Mouse (Mus musculus): ENCODE measurements around the gene 6430550D23Rik. TPM values are rescaled to one million over a fixed set of nuclear protein-coding genes. Genes with fewer than 3 reads are reported as not detected.
"Not testable (repeated sequence)": the region's sequence is repeated elsewhere in the genome, so short reads cannot be mapped to it uniquely, and the experiment has no call there.

6430550D23Rik gene
- total RNA-seq, 2 experiments from 2014 or later, result 0.26 to 0.66 TPM

DNA sequence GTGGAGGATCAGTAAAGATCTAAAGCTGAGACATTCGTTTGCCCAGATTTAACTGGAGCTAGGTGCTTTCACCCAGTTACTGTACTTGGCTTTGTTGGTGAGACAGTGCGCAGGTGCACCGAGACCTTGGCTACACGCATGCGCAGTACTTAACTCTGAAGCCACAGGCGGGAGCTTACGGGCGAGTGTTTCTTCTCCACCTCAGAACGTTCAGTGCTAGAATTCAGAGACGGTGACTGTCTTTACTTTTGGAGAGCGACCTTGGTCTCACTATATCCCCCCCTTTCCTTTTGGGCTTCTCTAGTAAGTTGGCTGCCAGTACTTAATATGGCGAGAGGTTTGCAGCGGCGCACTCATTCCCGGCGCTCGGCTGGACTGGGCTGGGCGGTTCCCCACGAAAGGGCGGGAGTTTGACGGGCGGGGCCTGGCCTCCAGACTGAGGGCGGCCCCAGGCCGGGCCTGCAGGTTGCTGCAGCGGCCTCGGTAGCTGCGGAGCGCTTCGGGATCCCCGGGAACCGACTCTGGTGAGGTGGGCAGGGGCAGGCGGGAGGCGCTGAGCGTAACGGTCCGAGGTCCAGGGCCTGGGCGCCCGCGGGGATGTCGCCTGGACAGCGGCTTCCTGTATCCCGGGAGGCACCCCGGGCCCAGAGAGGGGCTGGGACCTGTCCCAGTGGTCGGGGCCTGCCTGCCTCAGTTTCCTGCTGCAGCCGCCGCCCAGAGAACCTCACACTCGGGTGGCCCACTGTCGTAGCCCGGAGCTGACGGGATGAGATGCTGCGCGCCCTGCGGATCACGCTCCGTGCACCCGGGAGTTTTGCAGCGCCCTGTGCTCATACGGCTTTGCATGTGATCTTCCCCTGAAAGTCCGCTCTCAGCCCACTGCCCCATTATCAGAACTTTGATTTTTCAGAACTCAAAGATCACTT lies 51.4 kb downstream of the 6430550D23Rik start, which contains the start of gene Cep250:
Gene Cep250, plus strand, starts transcription at position 325 of the 926 bp plus-strand sequence.
- peak; percentile 91 for DNase-seq
- intact Hi-C loops (cut with DNase I), result no loop called here

DNA sequence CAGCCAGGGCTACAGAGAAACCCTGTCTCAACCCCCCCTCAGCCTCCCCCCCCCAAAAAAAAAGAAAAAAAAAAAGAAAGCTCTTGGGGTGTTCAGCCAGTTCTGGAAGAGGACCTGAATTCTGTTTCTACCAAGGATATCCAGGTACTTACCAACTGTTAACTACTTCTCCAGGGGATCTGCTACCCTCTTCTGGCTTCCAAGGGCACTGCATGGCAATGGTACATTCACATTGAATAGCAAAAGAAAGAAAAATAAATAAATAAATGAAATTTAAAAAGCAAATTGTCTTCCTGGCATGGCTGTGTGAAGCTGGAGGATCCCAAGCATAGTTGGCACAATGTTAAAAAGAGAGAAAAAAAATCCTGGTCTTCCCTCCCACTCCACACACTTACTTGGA lies 55.8 kb downstream of the 6430550D23Rik start:
- peak; percentile 32 to 62 for DNase-seq
- intact Hi-C loops (cut with DNase I), result no loop called here

DNA sequence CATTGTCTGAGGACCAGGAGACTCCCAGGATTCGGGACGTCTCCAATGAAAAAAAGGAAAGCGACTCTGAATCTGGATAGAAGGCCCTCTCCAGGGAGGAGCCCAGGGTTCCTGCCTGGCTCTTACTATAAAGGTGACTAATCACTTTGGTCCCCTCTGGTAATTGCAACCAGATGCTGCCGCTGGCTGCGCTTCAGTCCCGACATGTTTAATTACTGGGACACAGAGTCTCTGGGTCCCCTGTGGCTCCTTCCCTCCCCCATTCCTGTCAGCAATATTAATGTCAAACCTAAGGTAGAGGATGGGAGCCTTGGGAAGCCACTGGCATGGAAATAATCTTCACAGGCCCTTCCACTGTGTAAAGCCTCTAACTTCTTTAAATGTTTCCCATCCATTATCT lies 58.4 kb downstream of the 6430550D23Rik start:
- DNase-seq, result no peak
- intact Hi-C loops (cut with DNase I), result loop anchor here (10.0 kb wide), 1 partner anchor 255 kb away; the partner anchor contains the start of gene Trpc4ap

DNA sequence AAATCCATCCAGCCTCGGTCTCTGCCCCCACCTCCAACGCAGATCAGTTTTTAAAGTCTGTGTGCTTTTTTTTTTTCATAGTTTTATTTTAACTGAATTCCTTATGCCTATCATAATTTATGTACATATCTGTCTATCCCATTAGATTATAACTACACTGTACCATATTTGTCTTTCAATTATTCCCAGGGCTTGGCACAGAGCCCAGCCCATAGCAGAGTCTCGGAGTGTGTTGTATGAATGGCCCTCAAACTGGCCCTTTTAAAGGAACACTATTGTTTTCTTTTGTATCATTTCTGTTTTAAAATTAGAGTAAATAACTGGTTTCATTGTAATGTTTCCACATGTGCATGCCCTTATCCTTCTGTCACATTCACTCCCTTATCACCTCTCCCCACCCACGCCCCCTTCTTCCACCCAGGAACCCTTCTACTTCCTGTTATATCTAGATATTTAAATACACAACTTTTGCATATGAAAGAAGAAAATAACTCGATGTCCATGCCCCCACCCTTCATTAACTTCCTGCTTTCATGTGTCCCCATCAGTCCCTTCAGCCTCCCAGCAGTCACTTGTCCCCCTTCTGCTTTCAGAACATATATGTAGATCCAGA lies 60.3 kb downstream of the 6430550D23Rik start:
- intact Hi-C loops (cut with DNase I), result loop anchor here (10.0 kb wide), 1 partner anchor 253 kb away; the partner anchor contains the start of gene Trpc4ap
- no peak for DNase-seq

DNA sequence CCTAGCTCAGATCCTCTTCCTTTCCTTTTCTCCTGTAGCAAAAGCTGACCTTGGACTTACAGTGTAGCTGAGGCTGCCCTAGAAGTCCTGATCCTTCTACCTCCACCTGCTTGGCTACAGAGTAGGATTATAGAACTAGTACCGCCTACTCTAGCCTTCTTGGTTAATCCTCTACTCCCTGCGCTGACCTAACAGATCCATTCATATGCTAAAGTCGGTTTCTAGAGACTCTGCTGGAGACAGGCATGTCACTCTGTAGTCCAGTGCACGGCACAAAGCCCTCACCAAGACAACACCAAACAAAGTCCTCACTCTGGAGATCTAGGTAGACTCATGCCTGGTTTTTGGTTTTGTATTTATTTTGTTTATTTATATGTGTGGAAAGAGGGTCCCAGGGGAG lies 61.3 kb downstream of the 6430550D23Rik start:
- intact Hi-C loops (cut with DNase I), result loop anchor here (1.0 to 10.0 kb wide), 2 partner anchors 98 to 252 kb away; partner anchors contain the start of gene Trpc4ap
- no peak for DNase-seq

DNA sequence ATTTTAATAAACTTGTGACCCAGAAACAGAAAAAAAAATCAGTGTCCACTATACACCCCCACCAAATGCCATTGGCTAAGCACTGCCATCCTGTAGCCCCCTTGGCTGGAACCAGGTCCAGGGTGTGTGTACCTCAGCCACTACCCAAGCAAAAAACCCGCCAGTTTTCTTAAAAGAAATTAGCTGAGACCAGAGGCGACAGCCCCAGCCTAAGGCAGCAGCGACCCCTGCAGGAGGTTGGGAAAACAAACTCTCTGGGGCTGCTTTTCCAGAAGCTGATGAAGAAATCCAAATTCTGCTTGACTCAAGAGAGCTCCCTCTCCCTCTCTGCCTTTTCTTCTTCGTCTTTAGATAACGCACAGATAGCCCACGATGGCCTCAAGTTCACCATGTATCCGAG lies 61.7 kb downstream of the 6430550D23Rik start:
- intact Hi-C loops (cut with DNase I), result loop anchor here (1.0 to 10.0 kb wide), 2 partner anchors 98 to 251 kb away; partner anchors contain the start of gene Trpc4ap
- peak; percentile 81 to 85 for DNase-seq

DNA sequence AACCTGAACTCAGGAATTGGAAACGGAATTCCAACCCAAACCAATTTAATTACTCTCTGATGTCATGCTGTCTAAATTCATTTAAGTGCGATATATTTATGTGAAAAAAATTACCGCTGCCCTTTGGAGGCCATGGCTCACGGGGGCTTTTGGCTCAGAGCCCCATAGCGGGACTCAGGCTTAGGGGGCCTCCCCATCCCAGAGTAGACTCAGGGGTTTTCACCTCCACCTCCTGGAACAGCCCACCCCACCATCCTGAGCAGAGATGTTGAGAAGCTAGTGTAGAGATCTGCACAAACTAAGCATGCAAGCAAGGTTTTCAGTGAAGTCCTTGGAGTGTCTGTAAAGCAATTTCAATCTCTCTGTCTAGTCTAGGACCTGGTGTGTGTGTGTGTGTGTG lies 62.2 kb downstream of the 6430550D23Rik start:
- intact Hi-C loops (cut with DNase I), result loop anchor here (10.0 kb wide), 1 partner anchor 251 kb away; the partner anchor contains the start of gene Trpc4ap
- DNase-seq, result no peak

DNA sequence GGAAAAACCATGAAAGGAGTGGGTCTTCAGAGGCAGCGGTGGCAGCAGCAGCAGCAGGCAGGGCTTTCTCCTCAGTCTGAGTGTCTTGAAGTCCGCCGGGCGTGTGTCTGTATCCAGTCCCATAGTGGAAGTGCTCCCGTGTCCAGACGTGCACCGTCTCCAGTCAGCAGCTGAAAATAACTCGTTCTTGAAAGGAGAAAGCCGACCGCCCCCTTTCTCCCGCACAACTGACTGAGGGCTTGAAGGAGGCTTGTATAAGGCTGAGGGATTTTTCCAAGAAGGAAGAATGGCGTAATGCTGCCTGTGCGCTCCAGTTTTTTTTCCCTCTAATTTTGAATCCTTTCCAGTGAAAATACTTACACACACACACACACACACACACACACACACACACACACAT lies 62.7 kb downstream of the 6430550D23Rik start, which contains the start of gene Gdf5:
Gene Gdf5, minus strand, starts transcription at position 244 of the 400 bp plus-strand sequence.
- DNase-seq, result no peak
- intact Hi-C loops (cut with DNase I), result loop anchor here (10.0 kb wide), 1 partner anchor 250 kb away; the partner anchor contains the start of gene Trpc4ap

DNA sequence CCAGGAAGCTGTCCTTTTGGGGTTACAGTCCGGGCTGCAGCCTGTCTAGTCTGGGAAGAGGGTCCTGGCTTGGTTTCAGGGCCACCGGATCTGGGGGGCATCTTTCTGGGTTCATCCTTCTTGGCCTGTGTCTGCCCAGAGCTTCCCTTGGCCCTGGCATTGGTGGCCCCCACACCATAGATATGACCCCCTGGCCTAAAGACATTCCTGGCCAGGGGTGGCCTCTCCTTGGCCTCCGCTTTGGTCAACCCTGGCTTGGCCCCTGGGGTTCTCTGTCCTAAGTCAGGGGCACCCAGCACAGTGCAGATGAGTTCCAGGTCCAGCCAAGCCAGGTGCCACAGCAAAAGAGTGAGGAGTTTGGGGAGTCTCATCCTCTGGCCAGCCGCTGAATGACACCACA lies 63.1 kb downstream of the 6430550D23Rik start:
- intact Hi-C loops (cut with DNase I), result loop anchor here (10.0 kb wide), 1 partner anchor 250 kb away; the partner anchor contains the start of gene Trpc4ap
- no peak for DNase-seq

DNA sequence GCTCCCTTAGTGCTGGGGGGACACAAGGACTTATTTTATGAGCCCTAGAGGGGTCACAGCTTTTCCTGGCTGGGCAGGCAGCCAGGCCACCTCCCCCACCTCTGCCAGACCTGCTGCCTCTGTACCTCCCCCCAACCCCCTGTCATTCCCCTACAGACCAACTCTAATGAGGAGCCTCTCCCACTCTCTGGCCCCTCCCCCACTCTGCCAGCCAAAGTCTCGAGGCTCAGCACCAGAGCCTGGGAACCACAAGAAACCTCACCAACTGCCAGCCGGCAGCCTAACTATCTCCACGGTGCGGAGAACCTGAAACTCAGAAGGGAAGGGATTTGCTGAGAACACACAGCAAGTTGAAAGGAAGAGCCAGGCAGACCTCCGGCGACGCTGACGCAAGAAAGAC lies 64.3 kb downstream of the 6430550D23Rik start:
- intact Hi-C loops (cut with DNase I), result loop anchor here (10.0 kb wide), 1 partner anchor 249 kb away; the partner anchor contains the start of gene Trpc4ap
- no peak for DNase-seq

DNA sequence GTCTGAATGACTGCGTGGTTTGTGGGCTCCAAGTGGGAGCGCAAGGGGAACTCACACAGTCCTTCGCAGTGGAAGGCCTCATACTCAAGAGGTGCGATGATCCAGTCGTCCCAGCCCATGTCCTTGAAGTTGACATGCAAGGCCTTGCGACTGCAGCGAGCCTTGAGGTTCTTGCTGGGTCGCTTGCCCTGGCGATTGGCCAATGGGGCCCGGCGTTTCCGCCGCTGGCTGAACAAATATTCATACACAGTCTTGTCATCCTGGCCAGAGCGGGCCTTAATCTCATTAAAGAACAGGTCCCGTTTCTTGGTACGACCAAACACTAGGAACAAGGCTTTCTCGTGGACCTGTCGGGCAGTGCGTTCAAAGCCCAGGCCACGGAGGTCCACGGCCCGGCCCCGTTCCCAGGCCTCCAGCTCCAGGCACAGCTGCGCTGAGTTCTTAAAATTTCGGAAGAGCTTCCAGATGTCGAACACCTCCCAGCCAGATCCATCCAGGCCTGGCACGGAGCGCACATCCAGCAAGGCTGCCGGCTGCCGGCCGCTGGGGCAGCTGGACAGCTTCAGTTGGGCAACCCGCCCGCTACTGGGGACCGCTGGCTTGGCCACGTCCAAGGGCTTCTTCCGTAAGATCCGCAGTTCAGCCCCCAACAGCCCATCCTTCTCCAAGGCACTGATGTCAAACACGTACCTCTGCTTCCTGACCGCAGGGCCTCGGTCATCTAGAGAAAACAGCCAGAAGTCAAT lies 65.9 kb downstream of the 6430550D23Rik start:
- peak; percentile 51 to 55 for DNase-seq
- intact Hi-C loops (cut with DNase I), result loop anchor here (10.0 kb wide), 1 partner anchor 247 kb away; the partner anchor contains the start of gene Trpc4ap

DNA sequence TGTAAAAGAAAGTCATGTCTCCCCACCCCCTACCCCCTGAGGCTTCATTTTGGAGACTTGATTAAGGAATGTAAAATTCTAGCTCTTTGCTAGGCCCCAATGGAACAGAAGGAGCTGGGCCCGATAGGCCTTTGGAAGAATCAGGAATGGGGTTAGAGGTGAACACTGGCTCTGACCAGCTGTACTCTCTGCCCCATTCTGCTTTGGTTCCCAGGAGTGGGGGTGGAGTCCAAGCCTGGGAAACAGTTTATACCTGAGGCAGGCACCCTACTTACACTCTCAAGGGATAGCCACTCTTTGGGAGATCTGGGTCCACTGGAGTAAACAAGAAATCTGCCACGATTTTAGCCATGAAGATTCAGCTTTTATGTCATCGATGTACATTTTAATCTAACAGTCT lies 67.1 kb downstream of the 6430550D23Rik start, which contains the start of gene Gm15557:
Gene Gm15557, plus strand, starts transcription at position 48 of the 400 bp plus-strand sequence.
- DNase-seq, result no peak
- intact Hi-C loops (cut with DNase I), result loop anchor here (10.0 kb wide), 1 partner anchor 246 kb away; the partner anchor contains the start of gene Trpc4ap

DNA sequence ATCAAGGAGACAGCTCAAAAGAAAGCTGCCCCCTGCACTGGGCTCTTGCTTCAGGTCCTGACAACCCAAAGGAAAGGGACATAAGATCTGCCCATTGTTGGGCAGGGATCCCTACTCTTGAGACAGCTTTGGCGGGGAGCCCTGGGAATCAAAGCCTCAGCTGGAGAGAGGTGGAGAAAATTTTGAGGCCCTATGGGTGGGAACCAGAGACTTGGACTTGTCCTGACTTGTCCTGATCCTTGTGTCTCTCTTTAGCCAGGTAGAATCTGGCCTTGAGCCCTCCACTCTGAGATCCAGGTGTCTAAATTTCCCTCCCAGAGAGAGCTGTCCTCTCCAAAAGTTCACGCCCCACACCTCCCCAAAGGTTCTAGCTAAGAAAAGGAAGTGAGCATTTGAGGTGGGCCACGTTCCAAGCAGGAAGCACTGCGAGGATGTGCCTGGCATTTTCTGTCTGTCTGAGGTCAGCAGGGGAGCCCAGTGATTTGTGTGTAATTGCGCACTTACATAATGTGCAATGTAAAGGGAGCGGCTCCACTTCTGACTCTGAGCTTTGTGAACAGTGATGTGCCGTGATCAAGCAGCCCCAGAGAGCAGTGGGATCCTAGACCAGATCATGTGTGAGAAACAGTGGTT lies 67.8 kb downstream of the 6430550D23Rik start:
- no peak for DNase-seq
- intact Hi-C loops (cut with DNase I), result loop anchor here (10.0 kb wide), 1 partner anchor 245 kb away; the partner anchor contains the start of gene Trpc4ap

DNA sequence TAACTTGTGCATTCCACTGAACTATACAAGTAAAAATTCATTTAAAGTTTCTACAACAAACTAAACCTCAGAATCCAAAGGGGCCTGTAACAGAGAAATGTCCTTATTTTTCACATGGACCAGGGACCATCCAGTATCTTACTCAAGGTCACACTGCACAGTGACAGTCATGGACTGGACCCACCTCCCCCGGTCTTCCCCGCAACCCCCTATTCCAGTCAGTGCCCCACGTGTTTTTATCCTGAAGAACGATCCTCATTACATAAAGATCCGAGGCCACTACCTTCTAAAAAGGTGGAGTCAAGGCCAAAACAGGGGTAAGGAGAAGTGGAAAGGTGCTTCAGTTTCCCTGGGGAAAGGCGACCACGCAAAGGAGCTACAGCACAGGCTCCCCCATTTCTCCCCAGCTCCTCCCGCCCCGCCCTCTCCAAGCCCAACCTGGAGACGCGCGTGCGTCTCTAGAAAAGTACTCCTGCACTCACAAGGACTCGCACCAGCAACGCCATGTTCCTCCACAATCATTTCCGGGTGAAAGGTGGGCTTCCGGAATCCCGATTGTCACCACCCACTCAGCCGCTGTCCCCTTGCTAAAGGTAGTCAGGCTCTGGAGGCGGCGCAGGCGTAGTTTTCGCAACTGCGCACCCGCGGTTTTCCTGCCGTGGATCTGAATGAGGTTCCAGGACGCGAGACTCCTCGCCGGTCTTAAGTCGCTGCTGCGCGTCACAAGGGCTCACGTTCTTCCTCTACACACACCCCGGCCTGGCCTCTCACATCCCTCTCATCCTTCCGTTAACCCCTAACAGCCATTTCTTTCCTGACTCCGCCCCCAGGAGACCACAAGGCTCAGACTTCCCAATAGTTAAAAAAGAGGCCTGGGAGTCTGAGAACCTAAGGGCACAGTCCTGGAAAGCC lies 78.0 kb downstream of the 6430550D23Rik start, which contains the start of gene Uqcc1:
Gene Uqcc1, minus strand, starts transcription at position 780 of the 912 bp plus-strand sequence.
- intact Hi-C loops (cut with DNase I), result no loop called here
- DNase-seq, result peak; percentile 85 to 94

DNA sequence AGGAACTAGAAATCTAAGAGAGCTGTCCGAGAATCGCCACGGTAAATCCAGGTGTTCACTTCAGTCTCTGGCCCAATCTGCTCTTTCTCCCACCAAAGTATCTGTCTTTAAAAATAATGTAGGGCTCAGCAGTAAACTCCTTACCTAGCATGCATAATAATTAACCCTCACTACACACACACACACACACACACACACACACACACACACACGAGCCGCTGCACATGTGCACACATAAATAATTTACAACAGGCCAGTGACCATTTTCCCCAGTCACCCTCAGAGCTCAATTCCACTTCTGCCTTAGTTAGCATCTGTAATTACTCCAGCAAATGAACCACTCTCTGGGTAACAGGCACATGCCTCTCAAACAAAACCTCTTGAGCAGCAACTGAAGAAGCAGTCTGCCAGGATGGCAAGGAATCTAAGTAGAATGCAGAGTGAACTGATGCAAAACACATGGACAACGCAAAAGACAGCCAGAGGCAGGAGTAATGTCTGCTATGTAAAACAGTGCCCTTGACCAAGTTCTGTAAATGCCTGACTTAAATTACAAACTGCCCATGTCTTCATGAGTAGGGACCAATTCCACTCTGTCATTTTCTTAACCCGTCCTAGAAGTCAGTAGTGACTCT lies 78.9 kb downstream of the 6430550D23Rik start:
- intact Hi-C loops (cut with DNase I), result no loop called here
- DNase-seq, result no peak

DNA sequence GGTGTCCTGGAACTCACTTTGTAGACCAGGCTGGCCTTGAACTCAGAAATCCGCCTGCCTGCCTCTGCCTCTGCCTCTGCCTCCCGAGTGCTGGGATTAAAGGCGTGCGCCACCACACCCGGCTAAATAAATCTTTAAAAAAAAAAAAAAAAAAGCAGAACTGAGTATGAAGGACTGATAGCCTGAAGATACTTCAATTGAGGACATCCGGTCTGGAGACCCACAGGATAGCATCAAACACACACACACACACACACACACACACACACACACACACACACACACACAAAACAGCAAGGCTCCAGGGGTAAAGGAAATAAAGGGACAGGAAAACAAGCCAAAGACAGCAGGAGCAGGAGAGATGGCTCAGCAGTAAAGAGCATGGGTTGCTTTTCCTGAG lies 82.6 kb downstream of the 6430550D23Rik start:
- DNase-seq; intact Hi-C loops (cut with DNase I): not testable (repeated sequence)

All from heart, postnatal 14 days (tissue).